Mouse (Mus musculus) kidney, embryonic 15.5 days (tissue): ENCODE measurements at regions not wholly inside any gene's neighbourhood (a gene's known extent, or its start where the extent isn't known, plus 50 kb on each side); places are given as distances from the start of the nearest gene placed in this dataset.

Experiments used
- ATAC-seq: fragments of 200-750 bp; cut with Nextera tagmentation; replicated peaks from 2 replicates; pipeline ENCODE4 v1.8.0; 2017; ENCODE audit warnings: moderate TSS enrichment; ENCODE audit not compliant: low FRiP score
- H3K27ac ChIP-seq: fragments of 300-500 bp; sonication (generic); 2 replicates; pipeline ENCODE4 v1.5.1; 2015; ENCODE audit warnings: mild to moderate bottlenecking, inconsistent platforms
- H3K27me3 ChIP-seq: fragments of 300-500 bp; sonication (generic); 2 replicates; pipeline ENCODE4 v1.6.1; 2015; ENCODE audit warnings: inconsistent platforms
- H3K36me3 ChIP-seq: fragments of 300-500 bp; sonication (generic); 2 replicates; pipeline ENCODE4 v1.6.1; 2015; ENCODE audit warnings: inconsistent platforms
- H3K4me1 ChIP-seq: fragments of 300-500 bp; sonication (generic); 2 replicates; pipeline ENCODE4 v1.6.1; 2015; ENCODE audit warnings: inconsistent platforms
- H3K4me2 ChIP-seq: fragments of 300-500 bp; sonication (generic); 2 replicates; pipeline ENCODE4 v1.6.1; 2015; ENCODE audit warnings: moderate library complexity, mild to moderate bottlenecking, inconsistent platforms
- H3K4me3 ChIP-seq: fragments of 300-500 bp; sonication (generic); replicated peaks from 2 replicates; pipeline ENCODE4 v1.5.1; 2015; ENCODE audit warnings: mild to moderate bottlenecking, inconsistent platforms
- H3K9ac ChIP-seq: fragments of 300-500 bp; sonication (generic); 2 replicates; pipeline ENCODE4 v1.6.1; 2015; ENCODE audit warnings: mild to moderate bottlenecking, inconsistent platforms
- H3K9me3 ChIP-seq: fragments of 300-500 bp; sonication (generic); replicated peaks from 2 replicates; pipeline ENCODE4 v1.6.1; 2016; ENCODE audit warnings: inconsistent platforms
- WGBS: fragments of 180-500 bp; shearing (Covaris S2); methylation state at CpG from one replicate; pipeline ENCODE4 v1.1.7; 2015; ENCODE audit warnings: mixed read lengths; 5-methylcytosine and 5-hydroxymethylcytosine counted together

- H3K36me3 ChIP-seq, result no peaks in the 10 kb centered on the region
- no peak overlapping the region for H3K4me3 ChIP-seq
- no peak overlapping the region for H3K9ac ChIP-seq
- H3K27ac ChIP-seq, result no peak overlapping the region
- 69% methylated on average over 7 of the region's 7 CpGs for whole genome bisulfite sequencing
- H3K27me3 ChIP-seq, result no peaks in the 10 kb centered on the region
- no peaks in the 10 kb centered on the region for H3K4me1 ChIP-seq
- H3K4me2 ChIP-seq, result no peak overlapping the region
- no peak for ATAC-seq
- H3K9me3 ChIP-seq, result no peaks in the 10 kb centered on the region
These were observed 623.4 kb upstream of the Cypt12 start for GRCm38 (mm10) chr3:17324816-17325215.

- no peak overlapping the region for H3K9ac ChIP-seq
- ATAC-seq, result no peak
- WGBS, result 77% methylated on average over 2 of the region's 2 CpGs
These were observed 622.4 kb upstream of the Cypt12 start for GRCm38 (mm10) chr3:17325821-17326220.

DNA sequence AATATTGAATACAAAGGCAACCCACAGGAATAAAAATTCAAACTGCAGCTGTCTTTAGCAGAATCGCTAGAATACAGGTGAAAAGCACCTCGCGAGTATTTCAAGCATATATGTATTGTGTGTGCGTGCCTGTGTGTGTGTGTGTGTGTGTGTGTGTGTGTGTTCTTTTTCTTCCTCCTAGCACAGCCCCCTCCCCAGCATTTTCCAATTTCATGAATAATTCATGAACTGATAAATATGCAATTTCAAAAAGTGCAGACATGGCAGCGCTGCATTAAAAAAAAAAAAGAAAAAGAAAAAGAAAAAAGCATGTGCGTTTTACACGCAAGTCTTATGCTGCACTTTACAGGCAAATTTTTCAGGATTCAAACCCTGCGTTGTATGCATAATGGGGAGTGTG is 621.9 kb upstream of the Cypt12 start:
- Histone ChIP-seq H3K9me3 (no peaks in the 10 kb centered on the region), H3K4me2 (no peak overlapping the region), H3K4me1 (no peaks in the 10 kb centered on the region), H3K27me3 (no peaks in the 10 kb centered on the region), H3K9ac (no peak overlapping the region), H3K4me3 (no peak overlapping the region), H3K27ac (no peak overlapping the region), H3K36me3 (no peaks in the 10 kb centered on the region)
- WGBS, result 93% methylated on average over 8 of the region's 8 CpGs
- ATAC-seq, result no peak

More at GRCm38 (mm10) chr3:17325821-17326220, 622.4 kb upstream of the Cypt12 start:
- Histone ChIP-seq H3K9me3 (no peaks in the 10 kb centered on the region), H3K4me3 (no peak overlapping the region), H3K4me1 (no peaks in the 10 kb centered on the region), H3K27me3 (no peaks in the 10 kb centered on the region), H3K4me2 (no peak overlapping the region), H3K36me3 (no peaks in the 10 kb centered on the region), H3K27ac (no peak overlapping the region)

DNA sequence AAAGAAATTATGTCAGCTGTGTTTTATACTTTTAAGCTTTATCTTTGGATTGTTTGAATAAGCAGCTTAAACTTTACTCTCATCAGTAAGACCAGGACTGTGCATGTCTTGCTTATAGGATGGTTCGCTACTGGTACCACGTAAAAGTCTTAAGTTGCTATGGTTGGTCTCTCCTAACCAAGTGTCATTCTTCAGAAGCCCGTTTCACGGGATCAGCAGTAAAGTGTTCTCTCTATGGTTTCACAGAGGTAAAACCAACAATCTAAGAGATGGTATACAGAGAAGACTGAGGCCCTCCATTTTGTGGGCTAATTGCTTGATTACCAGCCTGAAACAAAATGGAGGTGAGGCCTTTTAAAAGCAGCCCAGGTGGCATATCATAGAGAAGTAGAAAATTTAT is 621.4 kb upstream of the Cypt12 start:
- Histone ChIP-seq H3K27ac (no peak overlapping the region), H3K4me3 (no peak overlapping the region), H3K4me2 (no peak overlapping the region), H3K27me3 (no peaks in the 10 kb centered on the region), H3K36me3 (no peaks in the 10 kb centered on the region), H3K4me1 (no peaks in the 10 kb centered on the region), H3K9me3 (no peaks in the 10 kb centered on the region), H3K9ac (no peak overlapping the region)
- whole genome bisulfite sequencing, result 88% methylated on average over 4 of the region's 4 CpGs
- no peak for ATAC-seq

DNA sequence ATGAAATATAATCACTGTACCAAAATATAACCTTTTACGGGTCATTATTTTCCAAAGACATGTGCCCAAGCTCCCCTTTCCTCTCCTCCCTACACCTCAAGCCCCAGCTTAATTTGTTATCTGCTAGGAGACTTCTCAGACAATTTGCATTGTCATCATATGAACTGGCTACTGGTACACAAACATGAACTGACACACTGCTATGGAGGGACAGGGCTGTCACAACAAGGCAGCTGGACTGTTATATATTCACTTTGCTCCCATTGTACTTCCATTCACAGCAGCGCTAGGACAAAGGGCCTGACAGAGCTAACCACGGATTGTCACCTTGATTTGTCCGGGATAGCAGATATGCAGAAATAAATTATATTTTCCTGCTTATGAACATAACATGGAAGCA is 620.5 kb upstream of the Cypt12 start:
- H3K27ac ChIP-seq, result no peak overlapping the region
- H3K9ac ChIP-seq, result no peak overlapping the region
- no peak overlapping the region for H3K4me2 ChIP-seq
- H3K27me3 ChIP-seq, result no peaks in the 10 kb centered on the region
- no peaks in the 10 kb centered on the region for H3K4me1 ChIP-seq
- H3K4me3 ChIP-seq, result no peak overlapping the region
- H3K9me3 ChIP-seq, result no peaks in the 10 kb centered on the region
- no peaks in the 10 kb centered on the region for H3K36me3 ChIP-seq
- WGBS, result 85% methylated on average over 4 of the region's 4 CpGs
- no peak for ATAC-seq

- Histone ChIP-seq H3K4me2 (no peak overlapping the region), H3K9me3 (no peaks in the 10 kb centered on the region), H3K27ac (no peak overlapping the region), H3K4me1 (no peaks in the 10 kb centered on the region), H3K9ac (no peak overlapping the region), H3K27me3 (no peaks in the 10 kb centered on the region), H3K4me3 (no peak overlapping the region), H3K36me3 (no peaks in the 10 kb centered on the region)
- WGBS, result 73% methylated on average over 4 of the region's 4 CpGs
- no peak for ATAC-seq
These were observed 618.8 kb upstream of the Cypt12 start for GRCm38 (mm10) chr3:17329411-17329810.

DNA sequence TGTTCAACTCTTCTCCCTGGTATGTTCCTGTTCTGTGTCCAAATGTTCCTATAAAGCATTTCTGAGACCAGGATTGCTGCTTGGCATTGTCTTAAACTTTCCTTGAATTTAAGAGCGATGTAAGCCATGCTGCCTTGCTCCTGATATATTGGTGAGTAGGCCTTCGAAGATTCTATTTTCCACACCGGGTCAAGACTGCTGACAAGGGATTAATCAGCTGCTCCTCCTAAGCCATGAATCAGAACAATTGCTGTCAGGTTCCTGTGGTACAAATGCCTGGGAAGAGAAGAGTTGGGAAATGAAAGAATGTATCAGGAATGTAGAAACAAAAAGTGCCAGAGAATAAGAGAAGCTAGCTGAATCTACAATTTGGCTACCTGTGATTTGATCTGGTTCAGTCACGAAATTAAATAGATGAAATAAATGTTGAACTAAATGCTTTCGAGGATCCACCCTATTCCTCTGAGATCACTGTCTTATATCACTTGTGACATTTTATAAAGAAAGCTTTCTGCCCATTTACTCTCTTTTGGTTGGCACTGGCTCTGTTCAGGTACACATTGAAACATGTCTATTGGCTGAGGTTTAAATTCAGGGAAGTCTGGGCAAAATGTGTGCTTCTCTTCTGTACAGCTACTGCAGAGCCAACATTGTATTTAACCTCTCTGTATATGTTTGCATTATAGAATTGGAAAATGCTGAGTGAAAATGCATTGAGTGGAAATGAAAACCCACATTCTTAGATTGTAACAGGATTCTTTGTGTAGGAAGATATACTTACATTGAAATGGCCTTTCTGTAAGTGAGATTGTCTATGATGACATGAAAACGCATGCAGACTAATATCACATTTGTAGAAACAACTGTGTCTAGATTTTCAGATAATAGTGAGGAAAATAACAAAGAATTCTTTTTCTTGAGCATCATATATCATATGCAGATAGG is 617.5 kb upstream of the Cypt12 start:
- Histone ChIP-seq H3K36me3 (no peaks in the 10 kb centered on the region), H3K9ac (no peak overlapping the region), H3K27ac (no peak overlapping the region), H3K9me3 (no peaks in the 10 kb centered on the region), H3K4me3 (no peak overlapping the region), H3K27me3 (no peaks in the 10 kb centered on the region), H3K4me1 (no peaks in the 10 kb centered on the region), H3K4me2 (no peak overlapping the region)
- 67% methylated on average over 6 of the region's 6 CpGs for WGBS
- ATAC-seq, result no peak

DNA sequence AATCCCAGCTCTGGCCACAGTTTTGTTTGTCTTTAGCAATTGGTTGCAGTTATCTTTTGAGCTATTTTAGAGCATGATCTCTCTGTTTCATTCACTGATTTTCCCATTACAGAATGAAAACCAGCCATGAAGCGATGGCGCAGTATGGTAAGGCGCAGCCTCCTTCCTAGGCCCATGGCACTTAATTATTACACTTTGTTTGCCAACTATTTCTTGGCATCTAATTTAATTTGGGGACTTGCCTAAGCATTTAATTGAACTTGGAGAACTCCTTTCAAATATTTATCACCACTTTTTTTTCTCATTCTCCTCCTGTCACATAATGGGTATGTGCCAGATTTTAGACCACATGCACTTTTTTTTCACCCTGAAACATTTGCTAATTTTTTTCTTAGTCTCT is 588.0 kb upstream of the Cypt12 start:
- WGBS, result 90% methylated on average over 3 of the region's 3 CpGs
- Histone ChIP-seq H3K27me3 (no peaks in the 10 kb centered on the region), H3K9me3 (no peaks in the 10 kb centered on the region; the same call in 1 of the 2 replicates), H3K4me1 (no peaks in the 10 kb centered on the region), H3K9ac (no peak overlapping the region), H3K4me3 (no peak overlapping the region), H3K27ac (no peak overlapping the region), H3K36me3 (no peaks in the 10 kb centered on the region), H3K4me2 (no peak overlapping the region)
- ATAC-seq, result no peak
